Mouse (Mus musculus): ENCODE data around the gene Elfn1. TPM values are rescaled to one million over a fixed set of nuclear protein-coding genes. Genes with fewer than 3 reads are reported as not detected.

Elfn1 gene
- polyA plus RNA-seq, 1 experiment from 2014 or later = 0.17 TPM

GRCm38 (mm10) chr5:140007656-140008522 is 100.1 kb downstream of the Elfn1 start:
- Histone ChIP-seq H3K4me3 (ENCODE audit: low read length) (no peak overlapping the region), H3K36me3 (ENCODE audit: control insufficient read depth, insufficient read depth, low read length) (no peaks in the 10 kb centered on the region), H3K4me2 (ENCODE audit: low read depth, low read length) (no peak overlapping the region), H3K9me3 (ENCODE audit: control insufficient read depth, low read length) (no peaks in the 10 kb centered on the region), H3K4me1 (ENCODE audit: control insufficient read depth, insufficient read depth, low read length) (no peaks in the 10 kb centered on the region), H3K27me3 (replicated peaks; ENCODE audit: control insufficient read depth, insufficient read depth, low read length) (no peaks in the 10 kb centered on the region), H3K27ac (ENCODE audit: low read length) (no peak overlapping the region), H3K9ac (ENCODE audit: low read depth, low read length) (no peak overlapping the region)
- WGBS = 50% methylated on average over 9 of the region's 9 CpGs
- ATAC-seq = no peak

GRCm38 (mm10) chr5:140008523-140008806 is 100.7 kb downstream of the Elfn1 start:
- no peaks in the 10 kb centered on the region for H3K4me1 ChIP-seq (ENCODE audit: control insufficient read depth, insufficient read depth, low read length)
- 75% methylated on average over 5 of the region's 5 CpGs for WGBS
- H3K4me3 ChIP-seq (ENCODE audit: low read length) = no peak overlapping the region
- H3K4me2 ChIP-seq (ENCODE audit: low read depth, low read length) = no peak overlapping the region
- H3K27ac ChIP-seq (ENCODE audit: low read length) = no peak overlapping the region
- no peak overlapping the region for H3K9ac ChIP-seq (ENCODE audit: low read depth, low read length)
- no peak for ATAC-seq
- no peaks in the 10 kb centered on the region for H3K36me3 ChIP-seq (ENCODE audit: control insufficient read depth, insufficient read depth, low read length)
- H3K27me3 ChIP-seq (replicated peaks; ENCODE audit: control insufficient read depth, insufficient read depth, low read length) = no peaks in the 10 kb centered on the region
- H3K9me3 ChIP-seq (ENCODE audit: control insufficient read depth, low read length) = no peaks in the 10 kb centered on the region

- no peak overlapping the region for H3K4me2 ChIP-seq (ENCODE audit: low read depth, low read length)
- H3K4me3 ChIP-seq (ENCODE audit: low read length) = no peak overlapping the region
- H3K9ac ChIP-seq (ENCODE audit: low read depth, low read length) = no peak overlapping the region
- no peaks in the 10 kb centered on the region for H3K4me1 ChIP-seq (ENCODE audit: control insufficient read depth, insufficient read depth, low read length)
- H3K27ac ChIP-seq (ENCODE audit: low read length) = no peak overlapping the region
- ATAC-seq = no peak
- no peaks in the 10 kb centered on the region for H3K27me3 ChIP-seq (replicated peaks; ENCODE audit: control insufficient read depth, insufficient read depth, low read length)
- H3K36me3 ChIP-seq (ENCODE audit: control insufficient read depth, insufficient read depth, low read length) = no peaks in the 10 kb centered on the region
- 72% methylated on average over 7 of the region's 7 CpGs for WGBS
- H3K9me3 ChIP-seq (ENCODE audit: control insufficient read depth, low read length) = no peaks in the 10 kb centered on the region
Observed at GRCm38 (mm10) chr5:140009083-140009655, 101.4 kb downstream of the Elfn1 start.

- no peaks in the 10 kb centered on the region for H3K27me3 ChIP-seq (replicated peaks; ENCODE audit: control insufficient read depth, insufficient read depth, low read length)
- no peak overlapping the region for H3K9ac ChIP-seq (ENCODE audit: low read depth, low read length)
- H3K4me3 ChIP-seq (ENCODE audit: low read length) = no peak overlapping the region
- no peaks in the 10 kb centered on the region for H3K9me3 ChIP-seq (ENCODE audit: control insufficient read depth, low read length)
- H3K36me3 ChIP-seq (ENCODE audit: control insufficient read depth, insufficient read depth, low read length) = no peaks in the 10 kb centered on the region
- 74% methylated on average over 3 of the region's 3 CpGs for WGBS
- H3K4me1 ChIP-seq (ENCODE audit: control insufficient read depth, insufficient read depth, low read length) = no peaks in the 10 kb centered on the region
- no peak overlapping the region for H3K4me2 ChIP-seq (ENCODE audit: low read depth, low read length)
- H3K27ac ChIP-seq (ENCODE audit: low read length) = no peak overlapping the region
- no peak for ATAC-seq
Observed at GRCm38 (mm10) chr5:140010405-140010804, 102.7 kb downstream of the Elfn1 start.

GRCm38 (mm10) chr5:140012286-140012967 is 104.7 kb downstream of the Elfn1 start:
- H3K27ac ChIP-seq (ENCODE audit: low read length) = no peak overlapping the region
- no peak overlapping the region for H3K9ac ChIP-seq (ENCODE audit: low read depth, low read length)
- no peaks in the 10 kb centered on the region for H3K9me3 ChIP-seq (ENCODE audit: control insufficient read depth, low read length)
- ATAC-seq = peak; percentile 52; the same call in 1 of the 2 replicates
- H3K36me3 ChIP-seq (ENCODE audit: control insufficient read depth, insufficient read depth, low read length) = no peaks in the 10 kb centered on the region
- H3K4me2 ChIP-seq (ENCODE audit: low read depth, low read length) = no peak overlapping the region
- H3K27me3 ChIP-seq (replicated peaks; ENCODE audit: control insufficient read depth, insufficient read depth, low read length) = no peaks in the 10 kb centered on the region
- H3K4me1 ChIP-seq (ENCODE audit: control insufficient read depth, insufficient read depth, low read length) = no peaks in the 10 kb centered on the region
- 72% methylated on average over 12 of the region's 12 CpGs for WGBS
- H3K4me3 ChIP-seq (ENCODE audit: low read length) = no peak overlapping the region

GRCm38 (mm10) chr5:140013652-140014051 is 105.9 kb downstream of the Elfn1 start:
- Histone ChIP-seq H3K27ac (ENCODE audit: low read length) (no peak overlapping the region), H3K9me3 (ENCODE audit: control insufficient read depth, low read length) (no peaks in the 10 kb centered on the region), H3K4me1 (ENCODE audit: control insufficient read depth, insufficient read depth, low read length) (no peaks in the 10 kb centered on the region), H3K9ac (ENCODE audit: low read depth, low read length) (no peak overlapping the region), H3K27me3 (replicated peaks; ENCODE audit: control insufficient read depth, insufficient read depth, low read length) (no peaks in the 10 kb centered on the region), H3K36me3 (ENCODE audit: control insufficient read depth, insufficient read depth, low read length) (no peaks in the 10 kb centered on the region), H3K4me3 (ENCODE audit: low read length) (no peak overlapping the region), H3K4me2 (ENCODE audit: low read depth, low read length) (no peak overlapping the region)
- 83% methylated on average over 5 of the region's 5 CpGs for WGBS
- ATAC-seq = no peak

GRCm38 (mm10) chr5:140016896-140017295 is 109.2 kb downstream of the Elfn1 start:
- no peak for ATAC-seq
- no peak overlapping the region for H3K27ac ChIP-seq (ENCODE audit: low read length)
- no peaks in the 10 kb centered on the region for H3K36me3 ChIP-seq (ENCODE audit: control insufficient read depth, insufficient read depth, low read length)
- no peak overlapping the region for H3K9ac ChIP-seq (ENCODE audit: low read depth, low read length)
- no peak overlapping the region for H3K4me3 ChIP-seq (ENCODE audit: low read length)
- H3K9me3 ChIP-seq (ENCODE audit: control insufficient read depth, low read length) = no peaks in the 10 kb centered on the region
- no peaks in the 10 kb centered on the region for H3K27me3 ChIP-seq (replicated peaks; ENCODE audit: control insufficient read depth, insufficient read depth, low read length)
- 97% methylated on average over 1 of the region's 1 CpGs for WGBS
- H3K4me2 ChIP-seq (ENCODE audit: low read depth, low read length) = no peak overlapping the region
- no peaks in the 10 kb centered on the region for H3K4me1 ChIP-seq (ENCODE audit: control insufficient read depth, insufficient read depth, low read length)

GRCm38 (mm10) chr5:140018780-140019179 is 111.0 kb downstream of the Elfn1 start:
- ATAC-seq = no peak
- H3K4me1 ChIP-seq (ENCODE audit: control insufficient read depth, insufficient read depth, low read length) = no peaks in the 10 kb centered on the region
- H3K9ac ChIP-seq (ENCODE audit: low read depth, low read length) = no peak overlapping the region
- H3K4me3 ChIP-seq (ENCODE audit: low read length) = no peak overlapping the region
- no peaks in the 10 kb centered on the region for H3K9me3 ChIP-seq (ENCODE audit: control insufficient read depth, low read length)
- no peak overlapping the region for H3K27ac ChIP-seq (ENCODE audit: low read length)
- no peaks in the 10 kb centered on the region for H3K36me3 ChIP-seq (ENCODE audit: control insufficient read depth, insufficient read depth, low read length)
- no peaks in the 10 kb centered on the region for H3K27me3 ChIP-seq (replicated peaks; ENCODE audit: control insufficient read depth, insufficient read depth, low read length)
- no peak overlapping the region for H3K4me2 ChIP-seq (ENCODE audit: low read depth, low read length)
- 85% methylated on average over 7 of the region's 7 CpGs for WGBS

- Histone ChIP-seq H3K27ac (ENCODE audit: low read length) (no peak overlapping the region), H3K9me3 (ENCODE audit: control insufficient read depth, low read length) (no peaks in the 10 kb centered on the region), H3K9ac (ENCODE audit: low read depth, low read length) (no peak overlapping the region), H3K4me2 (ENCODE audit: low read depth, low read length) (no peak overlapping the region), H3K27me3 (replicated peaks; ENCODE audit: control insufficient read depth, insufficient read depth, low read length) (no peaks in the 10 kb centered on the region), H3K4me3 (ENCODE audit: low read length) (no peak overlapping the region), H3K36me3 (ENCODE audit: control insufficient read depth, insufficient read depth, low read length) (no peaks in the 10 kb centered on the region), H3K4me1 (ENCODE audit: control insufficient read depth, insufficient read depth, low read length) (no peaks in the 10 kb centered on the region)
- ATAC-seq = no peak
- WGBS = 100% methylated on average over 1 of the region's 1 CpGs
Observed at GRCm38 (mm10) chr5:140019616-140020015, 111.9 kb downstream of the Elfn1 start.
